Mouse (Mus musculus) B cell, adult 2 months (primary cell): Measurements from ENCODE around the gene Iars.

Experiments used
- DNase-seq, 2 experiments: peaks; one replicate each; pipeline ENCODE4 v3.0.0; 2022

The Iars gene

DNA sequence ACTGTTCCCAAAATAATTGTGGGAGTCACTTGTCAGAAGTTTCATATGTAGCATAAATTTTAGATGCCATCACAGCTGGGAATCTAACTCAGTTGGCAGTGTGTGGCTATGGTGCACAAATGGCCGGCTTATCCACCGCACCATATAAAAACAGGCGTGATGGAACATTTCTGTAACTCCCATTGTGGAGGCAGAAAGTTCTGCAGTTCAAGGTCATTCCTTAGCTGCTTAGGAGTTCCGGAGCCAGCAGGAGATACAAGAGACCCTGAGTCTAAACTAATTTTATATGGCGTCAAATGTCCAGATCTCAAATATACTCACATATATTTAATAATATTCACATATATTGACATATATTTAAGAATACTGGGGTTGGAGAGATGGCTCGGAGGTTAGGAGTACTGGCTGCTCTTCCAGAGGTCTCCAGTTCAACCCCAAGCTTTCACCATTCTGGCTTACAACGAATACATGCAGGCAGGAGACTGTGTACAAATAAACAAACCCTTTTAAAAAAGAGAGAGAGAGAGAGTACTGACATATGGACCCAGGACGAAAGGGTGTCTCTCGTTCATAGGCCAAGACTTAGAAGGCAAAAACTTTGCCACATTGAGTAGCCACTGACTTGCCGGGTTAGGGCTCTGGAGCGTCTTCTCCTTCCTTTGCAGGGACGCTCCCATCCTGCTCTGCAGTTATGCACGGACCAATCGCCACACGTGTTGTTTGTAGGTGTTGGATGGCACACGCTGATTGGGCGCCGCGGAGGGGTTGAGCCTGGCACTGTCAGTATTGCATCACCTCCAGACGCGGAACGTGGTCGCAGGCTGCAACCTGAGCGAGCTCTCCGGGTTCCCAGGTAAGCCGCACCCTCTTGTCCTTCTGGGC, at the start of gene Iars:
TSS of gene Iars (plus strand) at position 750 of the 882 bp plus-strand sequence.
- peak; percentile 97 to 98 for DNase-seq

DNA sequence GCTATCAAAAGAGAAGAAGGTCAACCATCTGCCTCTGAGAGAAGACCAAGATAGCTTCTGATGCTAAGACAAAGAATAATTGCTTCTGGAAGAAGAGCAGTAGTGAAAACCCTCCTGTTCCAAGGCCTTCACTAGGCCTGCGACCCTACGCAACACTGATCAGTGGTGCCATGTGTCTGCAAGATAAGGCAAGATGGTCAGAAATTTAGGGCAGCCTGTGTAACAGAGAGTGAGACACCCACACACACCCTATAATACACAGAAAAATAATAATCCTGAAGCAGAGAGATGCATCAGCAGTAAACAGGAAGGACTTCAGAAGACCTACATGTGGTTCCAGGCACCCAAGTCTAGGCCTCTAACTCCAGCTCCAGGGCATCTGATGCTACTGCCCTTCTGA, 41.9 kb upstream of the Iars start:
- no peak for DNase-seq

- DNase-seq, result no peak
Measured at GRCm38 (mm10) chr13:49642650-49643049, 39.2 kb upstream of the Iars start.

- no peak for DNase-seq
Measured at GRCm38 (mm10) chr13:49643669-49644362, 38.1 kb upstream of the Iars start.

DNA sequence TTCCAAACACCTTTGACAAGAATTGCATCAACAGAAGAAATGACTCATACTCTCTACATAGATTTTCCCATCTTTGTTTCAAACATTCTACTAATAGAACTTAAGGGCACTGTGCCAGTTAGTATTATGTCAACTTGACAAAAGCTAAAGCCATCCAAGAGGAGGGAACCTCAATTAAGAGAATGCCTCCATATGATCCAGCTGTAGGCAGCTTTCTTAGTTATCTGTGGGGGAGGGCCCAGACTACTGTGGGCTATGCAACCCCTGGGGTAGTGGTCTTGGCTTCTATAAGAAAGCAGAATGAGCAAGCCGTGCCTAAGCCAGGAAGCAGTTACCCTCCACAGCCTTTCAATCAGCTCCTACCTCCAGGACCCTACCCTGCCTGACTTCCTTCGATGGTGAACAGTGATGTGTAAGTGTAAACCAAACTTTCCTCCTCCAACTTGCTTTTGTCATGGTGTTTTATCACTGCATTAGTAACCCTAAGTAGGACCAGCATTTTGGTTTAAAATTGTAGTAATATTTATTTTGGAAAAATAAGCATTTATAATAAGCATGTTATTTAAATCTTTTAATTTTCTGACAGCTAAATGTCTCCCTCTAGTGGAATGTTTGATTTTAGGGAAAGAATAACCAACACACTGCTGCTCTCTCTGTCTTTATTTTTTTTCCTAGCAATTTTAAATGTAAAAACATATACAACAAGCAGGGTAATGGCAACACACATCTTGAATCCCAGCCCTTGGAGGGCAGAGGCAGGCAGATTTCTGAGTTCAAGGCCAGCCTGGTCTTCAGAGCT, 37.0 kb upstream of the Iars start:
- DNase-seq, result no peak

GRCm38 (mm10) chr13:49646019-49646418, 35.9 kb upstream of the Iars start:
- DNase-seq, result no peak

- DNase-seq, result no peak
Measured at GRCm38 (mm10) chr13:49651136-49651535, 30.8 kb upstream of the Iars start.

GRCm38 (mm10) chr13:49651781-49652351, 30.0 kb upstream of the Iars start:
- no peak for DNase-seq

GRCm38 (mm10) chr13:49652481-49653179, 29.3 kb upstream of the Iars start, which contains the start of the genes Cenpp and Nol8:
TSS of gene Cenpp (minus strand) at chr13:49652785.
TSS of gene Nol8 (plus strand) at chr13:49653078.
- peak; percentile 99 for DNase-seq

DNA sequence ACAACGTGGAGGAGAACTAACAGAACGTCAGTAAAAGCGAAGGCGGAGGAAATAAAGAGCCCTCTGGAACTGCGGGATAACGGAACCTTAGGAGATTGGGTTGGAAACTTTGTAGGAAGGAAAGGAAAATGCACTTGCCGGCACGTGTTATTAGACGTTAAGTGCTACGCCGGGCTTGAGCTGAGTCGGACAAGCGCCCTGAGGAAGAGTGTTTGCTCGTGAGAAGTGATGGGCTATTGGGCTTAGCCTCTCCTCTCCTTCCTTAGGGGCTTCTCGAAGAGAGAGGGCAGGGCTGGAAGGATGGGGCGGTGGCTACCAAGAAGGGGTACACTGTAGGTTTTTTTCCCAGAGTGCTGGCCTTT, 28.7 kb upstream of the Iars start:
- no peak for DNase-seq

GRCm38 (mm10) chr13:49677793-49678192, 4.1 kb upstream of the Iars start:
- DNase-seq, result no peak

- DNase-seq, result no peak
Measured at GRCm38 (mm10) chr13:49682233-49682846, 440 bp downstream of the Iars start.

DNA sequence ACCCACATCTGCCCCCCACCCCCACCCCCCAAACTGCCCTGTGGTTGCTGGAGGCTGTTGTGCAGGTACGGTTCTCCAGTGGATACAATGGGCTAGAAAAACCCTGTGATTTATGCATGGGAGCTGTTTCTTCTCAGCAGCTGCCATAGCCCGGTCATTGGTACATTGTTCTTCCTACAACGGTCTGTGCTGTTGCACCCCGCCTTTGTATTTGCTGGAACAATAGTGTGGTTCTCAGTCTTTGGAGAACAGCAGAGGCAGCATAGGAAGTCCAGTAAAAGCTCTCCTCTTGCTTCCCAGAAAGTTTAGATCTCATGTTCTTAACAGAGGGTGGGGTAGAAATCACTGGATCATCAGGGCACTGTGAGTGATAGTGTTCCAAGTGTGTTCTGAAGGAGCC, 2.4 kb downstream of the Iars start:
- no peak for DNase-seq

DNA sequence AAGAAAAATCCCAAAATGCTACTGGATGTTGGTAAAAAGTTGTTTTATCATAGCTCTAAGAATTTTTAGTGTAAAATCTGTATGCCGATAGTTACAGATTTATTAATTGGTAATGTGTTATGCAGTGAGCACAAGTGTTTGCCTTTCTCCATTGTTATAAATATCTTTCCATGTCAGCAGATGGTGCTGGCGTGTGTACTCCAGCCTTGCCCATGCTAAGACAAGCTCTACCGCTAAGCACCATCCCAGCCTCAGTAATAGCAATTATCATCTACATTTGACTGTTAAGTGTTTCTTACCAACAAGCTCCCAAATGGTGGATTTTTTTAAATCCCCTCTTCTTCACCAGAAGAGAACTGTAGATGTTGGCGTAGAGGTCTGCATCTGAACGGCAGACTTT, 9.2 kb downstream of the Iars start:
- DNase-seq, result no peak

- no peak for DNase-seq
Measured at GRCm38 (mm10) chr13:49703216-49703779, 21.4 kb downstream of the Iars start.

- DNase-seq, result no peak
Measured at GRCm38 (mm10) chr13:49706032-49706690, 24.3 kb downstream of the Iars start.

GRCm38 (mm10) chr13:49708311-49708710, 26.4 kb downstream of the Iars start:
- no peak for DNase-seq

DNA sequence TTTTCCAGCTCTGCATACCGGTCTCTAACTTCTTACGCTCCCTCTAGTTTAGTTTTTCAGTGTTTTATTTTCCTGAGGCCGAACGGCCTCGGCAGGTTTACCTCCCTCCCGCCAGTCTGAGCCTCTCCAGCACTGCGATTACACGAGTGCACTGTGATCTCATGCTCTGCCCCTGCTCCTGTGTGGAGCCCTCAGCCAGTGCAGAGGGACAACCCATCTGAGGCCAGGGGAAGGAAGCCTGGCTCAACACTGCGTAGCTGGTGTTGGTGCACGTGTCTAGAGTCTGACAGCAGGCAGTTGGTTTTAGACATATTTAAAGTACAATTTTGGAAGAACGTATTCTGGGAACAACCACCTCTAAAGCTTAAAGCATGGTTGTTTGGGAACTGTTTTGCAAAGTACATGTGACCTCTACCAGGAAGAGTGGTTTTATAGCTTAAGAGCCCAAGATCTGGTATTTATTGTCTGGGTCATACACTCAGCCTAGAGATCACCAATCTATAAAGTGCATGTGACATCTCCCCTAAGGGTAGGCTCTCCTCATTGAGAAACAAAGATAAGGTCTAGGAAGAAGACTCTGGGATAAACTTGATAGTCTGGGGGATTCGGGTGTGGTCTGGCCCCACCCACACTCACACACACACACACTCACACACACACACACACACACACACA, 30.3 kb downstream of the Iars start:
- no peak for DNase-seq

DNA sequence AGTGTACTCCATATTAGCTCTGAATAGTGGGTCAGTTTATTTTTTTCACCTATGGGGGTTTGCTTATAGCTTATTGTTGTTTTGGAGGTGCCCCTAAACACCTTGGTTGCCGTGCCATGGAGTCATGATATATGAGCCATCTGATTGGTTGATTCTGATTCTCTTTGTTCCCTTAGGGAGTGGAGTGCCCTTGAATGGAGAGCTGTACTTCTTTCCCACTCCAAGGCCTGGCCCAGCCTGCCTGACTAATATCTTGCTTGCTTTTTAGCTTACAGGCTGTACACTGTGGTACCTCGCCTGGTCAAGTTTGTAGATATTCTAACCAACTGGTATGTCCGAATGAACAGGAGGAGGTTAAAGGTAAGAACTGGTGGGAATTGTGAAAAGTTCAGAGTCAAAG, 37.4 kb downstream of the Iars start:
- DNase-seq, result no peak

GRCm38 (mm10) chr13:49736430-49736829, 54.5 kb downstream of the Iars start:
- no peak for DNase-seq
